Mouse (Mus musculus) layer of hippocampus, adult 9-11 months (tissue): ENCODE results near the gene Ppp4c.
"Not testable (repeated sequence)": the region's sequence is repeated elsewhere in the genome, so short reads cannot be mapped to it uniquely, and the experiment has no call there.

ENCODE experiments used
- DNase-seq: peaks from one replicate; pipeline ENCODE4 v3.0.0; 2022

Gene Ppp4c

GRCm38 (mm10) chr7:126779983-126780970 is 12.0 kb downstream of the Ppp4c start:
- peak; percentile 84 for DNase-seq

DNA sequence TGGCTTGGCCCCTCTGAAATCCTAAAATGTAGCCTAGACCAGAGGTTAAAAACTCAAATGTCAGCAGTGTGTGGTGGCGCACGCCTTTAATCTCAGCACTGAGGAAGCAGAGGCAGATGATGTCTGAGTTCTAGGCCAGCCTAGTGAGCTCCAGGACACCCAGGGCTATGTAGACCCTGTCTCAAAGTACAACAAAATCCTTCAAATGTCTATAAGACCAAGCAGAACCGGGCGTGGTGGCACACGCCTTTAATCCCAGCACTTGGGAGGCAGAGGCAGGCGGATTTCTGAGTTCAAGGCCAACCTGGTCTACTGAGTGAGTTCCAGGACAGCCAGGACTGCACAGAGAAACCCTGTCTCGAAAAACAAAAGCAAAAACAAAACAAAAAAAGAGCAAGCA is 13.2 kb downstream of the Ppp4c start:
- DNase-seq: not testable (repeated sequence)

GRCm38 (mm10) chr7:126778147-126778546 is 14.1 kb downstream of the Ppp4c start:
- no peak for DNase-seq

DNA sequence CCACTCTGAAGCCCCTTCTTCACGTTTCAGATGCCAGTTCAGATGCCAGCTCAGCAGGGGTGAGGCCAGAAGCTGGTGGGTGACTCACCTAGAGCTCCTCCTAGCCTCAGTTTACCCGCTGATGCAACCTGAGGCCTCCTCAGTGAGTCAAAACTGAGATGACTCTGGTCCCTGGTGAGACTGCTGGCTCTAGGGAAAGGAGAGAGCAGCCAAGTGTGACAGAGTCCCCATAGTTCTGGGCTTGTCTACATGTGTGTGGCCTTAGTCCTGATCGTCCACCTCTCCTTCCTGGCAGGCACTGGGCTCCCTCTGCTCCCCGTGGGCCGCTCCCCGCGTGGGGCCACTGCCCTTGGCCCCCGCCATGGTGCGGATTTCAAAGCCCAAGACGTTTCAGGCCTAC is 14.8 kb downstream of the Ppp4c start:
- DNase-seq: no peak

- peak; percentile 98 for DNase-seq
These were observed 15.7 kb downstream of the Ppp4c start, which contains the start of gene Ypel3 for GRCm38 (mm10) chr7:126776598-126777057. Gene Ypel3 (plus strand): TSS chr7:126776955.

GRCm38 (mm10) chr7:126775978-126776234 is 16.4 kb downstream of the Ppp4c start:
- no peak for DNase-seq

- no peak for DNase-seq
These were observed 16.9 kb downstream of the Ppp4c start for GRCm38 (mm10) chr7:126775185-126775977.

DNA sequence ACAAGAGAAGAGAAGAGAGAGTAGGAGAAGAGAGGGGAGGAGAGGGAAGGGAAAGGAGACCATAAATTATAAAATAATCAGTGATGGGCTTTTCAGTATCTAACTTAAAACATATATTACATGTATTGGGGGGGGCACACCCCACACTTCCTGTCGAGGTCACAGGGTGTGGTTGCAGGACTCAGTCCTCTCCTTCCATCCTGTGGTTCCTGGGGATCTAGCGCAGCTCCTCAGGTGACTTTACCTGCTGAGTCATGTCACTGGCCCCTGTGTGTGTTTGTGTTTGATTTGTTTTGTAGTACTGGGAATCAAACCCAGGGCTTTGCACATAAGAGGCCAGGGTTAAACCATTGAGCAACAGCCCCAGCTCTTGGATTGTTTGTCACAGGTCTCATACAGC is 17.8 kb downstream of the Ppp4c start:
- DNase-seq: no peak

DNA sequence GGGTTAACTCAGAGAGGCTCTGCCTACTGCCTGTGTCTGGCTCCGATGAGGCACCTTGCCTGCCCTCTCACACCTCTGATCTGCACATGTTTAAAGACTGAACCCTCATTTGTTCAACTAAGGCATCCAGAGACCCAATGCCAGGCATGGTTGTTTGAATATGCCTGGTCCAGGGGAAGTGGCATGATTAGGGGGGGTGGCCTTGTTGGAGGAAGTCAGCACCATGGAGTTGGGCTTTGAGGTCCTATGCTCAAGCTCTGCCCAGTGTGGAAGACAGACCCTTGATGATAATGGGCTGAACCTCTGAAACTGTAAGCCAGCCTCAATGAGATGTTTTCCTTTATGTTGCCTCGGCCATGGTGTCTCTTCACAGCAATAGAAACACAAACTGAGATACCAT is 18.9 kb downstream of the Ppp4c start:
- DNase-seq: no peak

DNA sequence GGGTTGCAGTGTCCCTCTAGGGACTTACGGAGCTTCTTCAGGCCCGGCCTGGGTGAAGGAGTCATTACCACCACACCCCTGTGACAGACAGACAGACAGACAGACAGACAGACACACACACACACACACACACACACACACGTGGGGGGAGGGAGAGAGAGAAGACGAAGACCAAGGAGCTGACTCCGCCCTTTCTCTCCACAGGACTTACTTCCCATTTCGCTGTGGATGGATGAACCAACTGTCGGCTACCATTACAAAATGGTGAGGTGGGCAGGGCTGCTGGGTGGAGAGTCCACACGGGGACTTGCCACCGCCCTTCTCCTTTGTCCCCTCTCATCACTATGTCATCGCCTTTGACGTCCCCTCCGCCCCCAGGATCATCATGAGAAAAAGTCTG is 21.5 kb downstream of the Ppp4c start:
- DNase-seq: no peak

DNA sequence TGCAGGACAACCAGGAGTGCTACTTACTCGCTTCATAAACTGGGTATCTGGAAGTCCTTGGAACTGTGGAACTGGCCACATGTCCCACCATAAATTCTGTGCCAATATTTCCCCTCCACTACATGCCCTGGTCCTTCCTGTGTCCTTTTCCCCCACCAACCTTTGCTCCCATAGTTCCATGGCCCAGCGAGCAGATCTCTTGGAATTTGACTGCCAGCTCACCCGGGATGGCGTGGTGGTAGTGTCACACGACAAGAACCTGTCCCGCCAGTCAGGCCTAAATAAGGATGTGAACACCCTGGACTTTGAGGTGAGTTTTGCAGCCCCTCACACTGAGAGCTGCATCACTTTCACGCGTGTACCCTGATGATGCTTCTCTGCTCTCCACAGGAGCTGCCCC is 25.3 kb downstream of the Ppp4c start:
- no peak for DNase-seq

GRCm38 (mm10) chr7:126766201-126766600 is 26.1 kb downstream of the Ppp4c start, which contains the start of gene Gdpd3:
Gene Gdpd3 (plus strand): TSS chr7:126766334.
- DNase-seq: no peak

DNA sequence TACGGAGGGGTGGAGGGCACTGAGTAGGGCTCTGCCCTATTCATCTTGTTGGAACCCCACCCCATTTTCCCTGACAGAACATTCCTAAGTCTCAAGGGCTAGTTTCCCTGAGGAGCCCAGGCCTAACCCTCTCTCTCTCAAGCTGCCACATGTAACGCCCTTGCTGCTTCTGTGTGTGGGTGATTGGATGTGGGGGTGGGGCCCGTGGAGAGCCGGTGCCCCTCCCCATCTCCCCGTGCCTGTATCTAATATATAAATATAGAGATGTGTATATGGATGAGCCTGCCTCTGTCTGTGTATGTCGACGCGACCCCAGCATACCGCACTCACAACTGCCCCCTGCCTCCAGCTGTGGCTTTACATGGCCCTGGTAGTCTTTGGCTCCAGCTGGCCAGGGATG is 26.8 kb downstream of the Ppp4c start:
- no peak for DNase-seq

DNA sequence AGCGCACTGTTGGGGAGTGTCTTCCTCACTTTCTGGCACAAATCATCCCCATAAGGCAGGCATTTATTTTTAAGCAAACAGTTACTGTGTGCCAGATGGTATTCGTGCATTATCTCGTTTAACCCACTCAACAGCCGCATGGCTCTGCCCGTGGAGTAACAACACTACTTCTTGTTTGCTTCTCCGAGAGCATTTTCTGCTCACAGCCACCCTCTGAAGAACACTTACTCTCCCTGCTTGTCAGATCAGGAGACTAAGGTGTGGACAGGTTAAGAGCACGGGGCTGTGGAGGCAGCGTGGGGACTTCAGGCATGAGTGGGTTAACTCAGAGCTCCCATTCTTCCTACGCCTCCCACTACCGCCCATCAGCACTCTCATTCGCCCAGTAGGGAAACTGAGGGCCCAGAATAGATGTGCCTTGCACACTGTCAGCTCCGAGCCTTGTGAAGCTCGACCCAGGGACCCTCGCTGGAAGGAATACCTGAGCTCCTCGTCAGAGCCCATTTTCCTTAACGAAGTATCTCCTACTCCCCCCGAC is 29.8 kb downstream of the Ppp4c start:
- DNase-seq: peak; percentile 84

DNA sequence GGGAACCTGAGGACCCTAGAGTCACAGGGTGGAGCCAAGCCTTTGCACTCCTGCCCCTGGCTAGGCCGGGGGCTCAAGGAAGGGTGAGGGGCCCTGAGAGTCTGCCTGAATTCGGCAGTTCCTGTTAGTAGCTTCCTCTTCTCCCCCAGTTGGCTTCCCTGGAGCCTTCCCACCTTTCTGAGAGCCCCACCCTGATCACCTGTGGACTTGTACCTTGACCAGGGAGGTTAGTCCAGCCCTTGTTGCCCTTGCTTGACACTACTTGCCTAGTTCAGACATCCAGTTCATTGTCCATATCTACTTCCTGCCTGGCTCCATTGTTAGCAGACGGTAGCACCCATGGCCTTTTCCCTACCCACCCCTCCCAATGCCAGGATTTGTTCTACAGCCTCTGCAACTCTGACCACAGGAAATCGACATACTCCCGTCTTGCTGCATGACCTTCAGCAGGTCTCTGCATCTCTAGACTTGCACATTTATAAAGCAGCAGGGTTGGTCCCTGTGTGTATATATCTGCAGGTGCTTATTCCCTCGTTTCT is 30.7 kb downstream of the Ppp4c start:
- DNase-seq: no peak

DNA sequence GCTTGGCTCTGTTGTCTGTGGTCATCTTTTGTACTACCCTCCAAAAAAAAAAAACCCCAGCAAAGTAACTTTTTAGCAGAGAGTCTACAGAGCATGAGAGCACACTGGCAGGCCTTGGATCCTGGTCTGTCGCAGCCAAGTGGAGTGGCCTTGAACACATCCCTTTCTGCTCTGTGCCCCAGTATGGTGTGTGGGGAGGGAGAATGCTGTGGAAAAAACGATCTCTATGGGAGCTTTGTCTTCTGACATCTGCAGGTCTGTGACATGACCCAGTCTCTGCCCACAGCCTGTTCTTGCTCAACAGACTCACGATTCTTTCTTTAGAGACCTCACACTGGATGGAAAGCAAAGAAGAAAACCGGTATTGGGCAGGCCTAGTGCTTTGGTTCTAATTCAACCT is 31.3 kb downstream of the Ppp4c start:
- no peak for DNase-seq

- DNase-seq: peak; percentile 65
These were observed 31.9 kb downstream of the Ppp4c start for GRCm38 (mm10) chr7:126760391-126760802.

DNA sequence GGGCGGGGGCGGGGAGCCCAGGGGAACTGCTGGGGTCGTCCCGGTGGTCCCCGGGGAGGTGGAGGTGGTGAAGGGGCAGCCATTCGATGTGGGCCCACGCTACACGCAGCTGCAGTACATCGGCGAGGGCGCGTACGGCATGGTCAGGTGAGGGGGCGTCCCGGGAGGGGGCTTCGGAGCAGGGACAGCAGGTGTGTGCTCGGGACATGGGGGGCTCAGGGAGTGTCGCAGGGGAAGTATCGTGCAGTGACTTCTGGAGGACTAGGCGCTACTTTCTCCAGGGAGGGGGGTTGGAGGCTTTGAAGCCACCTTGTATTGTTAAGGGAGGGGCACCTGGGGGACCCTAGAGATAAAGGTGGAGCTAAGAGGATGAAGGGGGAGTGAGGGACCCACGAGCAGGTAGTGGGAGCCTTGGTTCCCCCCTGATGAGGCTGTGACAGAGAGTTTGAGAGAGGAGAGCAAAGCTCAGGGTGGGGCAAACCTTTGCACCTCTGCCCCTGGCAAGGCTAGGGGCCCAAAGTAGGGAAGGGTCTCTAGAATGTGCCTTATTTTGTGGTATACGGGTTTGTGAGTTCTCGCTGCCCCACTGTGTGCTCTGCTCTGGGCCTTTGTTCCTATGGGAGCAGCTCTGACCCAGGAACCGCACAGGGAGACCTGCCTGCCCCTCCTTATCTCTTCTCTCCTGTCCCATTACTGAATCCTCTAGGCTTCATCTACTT is 32.5 kb downstream of the Ppp4c start:
- no peak for DNase-seq

GRCm38 (mm10) chr7:126759050-126759671 is 33.1 kb downstream of the Ppp4c start, which contains the start of gene Mapk3:
Gene Mapk3 (plus strand): TSS chr7:126759601.
- peak; percentile 93 for DNase-seq

DNA sequence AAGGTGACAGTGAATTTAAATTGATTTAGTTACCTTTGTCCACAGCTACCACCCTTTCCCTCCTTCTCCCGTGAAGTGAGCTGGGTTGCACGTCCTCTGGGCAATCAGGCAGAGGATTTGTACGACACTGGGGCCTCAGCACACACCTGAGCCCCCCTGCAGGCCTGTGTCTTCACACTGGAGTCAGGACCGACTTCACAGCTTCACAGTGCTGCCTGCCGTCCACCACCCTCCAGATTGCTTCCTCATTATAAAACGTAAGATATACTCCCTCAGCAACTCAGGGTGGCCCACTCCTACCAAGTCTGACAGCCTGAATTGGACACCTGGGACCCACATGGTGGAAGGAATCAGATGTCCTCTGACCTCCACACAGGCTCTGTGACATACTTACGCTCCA is 33.8 kb downstream of the Ppp4c start:
- no peak for DNase-seq

- DNase-seq: peak; percentile 70
These were observed 37.4 kb downstream of the Ppp4c start for GRCm38 (mm10) chr7:126754866-126755265.
